Mouse (Mus musculus) heart, embryonic 11.5 days (tissue): ENCODE measurements around the gene Steap3. TPM values are rescaled to one million over a fixed set of nuclear protein-coding genes. Genes with fewer than 3 reads are reported as not detected.

Source experiments
- ATAC-seq: fragments of 200-750 bp; cut with Nextera tagmentation; replicated peaks from 2 replicates; pipeline ENCODE4 v1.8.0; 2017; ENCODE audit warnings: moderate library complexity; ENCODE audit not compliant: insufficient number of reproducible peaks, low FRiP score, low TSS enrichment
- H3K27ac ChIP-seq: fragments of 300-500 bp; sonication (generic); 2 replicates; pipeline ENCODE4 v1.5.1; 2014; ENCODE audit warnings: mild to moderate bottlenecking, low read depth, low read length
- H3K27me3 ChIP-seq: fragments of 300-500 bp; sonication (generic); 2 replicates; pipeline ENCODE4 v1.6.1; 2014; ENCODE audit warnings: mild to moderate bottlenecking, low read length, mixed read lengths; ENCODE audit not compliant: control insufficient read depth, insufficient read depth
- H3K36me3 ChIP-seq: fragments of 300-500 bp; sonication (generic); 2 replicates; pipeline ENCODE4 v1.6.1; 2014; ENCODE audit warnings: mild to moderate bottlenecking, low read length, moderate library complexity, mixed read lengths; ENCODE audit not compliant: control insufficient read depth, insufficient read depth
- H3K4me1 ChIP-seq: fragments of 300-500 bp; sonication (generic); 2 replicates; pipeline ENCODE4 v1.6.1; 2014; ENCODE audit warnings: low read length; ENCODE audit not compliant: control insufficient read depth, insufficient read depth
- H3K4me2 ChIP-seq: fragments of 300-500 bp; sonication (generic); 2 replicates; pipeline ENCODE4 v1.6.1; 2014; ENCODE audit warnings: mild to moderate bottlenecking, moderate library complexity
- H3K4me3 ChIP-seq: fragments of 300-500 bp; sonication (generic); 2 replicates; pipeline ENCODE4 v1.5.1; 2014; ENCODE audit warnings: low read depth, low read length
- H3K9ac ChIP-seq: fragments of 300-500 bp; sonication (generic); 2 replicates; pipeline ENCODE4 v1.6.1; 2014; ENCODE audit warnings: mild to moderate bottlenecking, low read depth, low read length, moderate library complexity
- H3K9me3 ChIP-seq: fragments of 300-500 bp; sonication (generic); replicated peaks from 2 replicates; pipeline ENCODE4 v1.6.1; 2016; ENCODE audit warnings: low read length; ENCODE audit not compliant: control insufficient read depth
- WGBS: fragments of 180-500 bp; shearing (Covaris S2); extraction: QIAGEN DNeasy Blood & Tissue Kit; methylation state at CpG from one replicate; pipeline ENCODE4 v1.1.7; 2014; ENCODE audit not compliant: insufficient replicate concordance; 5-methylcytosine and 5-hydroxymethylcytosine counted together
- polyA plus RNA-seq: library from polyadenylated mRNA; unstranded; fragments of >200 nt; fragmentation: Nextera tagmentation; extraction: Ambion mirVana; gene quantifications from 2 replicates; pipeline ENCODE4 v1.2.1, GENCODE M21; 2014

Steap3 gene
- polyA plus RNA-seq, 1 experiment from 2014 or later, result 18.6 TPM

DNA sequence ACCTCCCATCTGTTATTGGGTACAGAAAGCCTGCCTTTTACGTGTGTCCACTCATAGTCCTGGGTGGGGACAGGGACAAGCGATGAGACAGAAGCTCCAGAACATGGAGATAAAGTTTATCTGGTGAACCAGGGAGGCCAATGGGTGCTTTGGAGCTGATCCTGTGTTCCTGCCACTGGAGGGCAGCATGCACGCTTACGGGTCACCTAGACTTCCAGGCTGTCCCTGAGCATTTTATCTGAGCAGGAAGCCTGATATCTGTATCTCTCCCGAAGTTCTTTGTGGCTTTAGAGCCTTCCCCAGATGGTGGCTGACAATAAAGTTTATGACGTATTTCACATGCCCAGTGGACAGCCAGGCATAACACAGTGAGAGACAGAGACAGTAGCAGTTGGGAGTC, 41.2 kb downstream of the Steap3 start:
- 8% methylated on average over 6 of the region's 6 CpGs for WGBS
- no peaks in the 10 kb centered on the region for H3K4me1 ChIP-seq
- peak; percentile 60; the same call in 1 of the 2 replicates for ATAC-seq

GRCm38 (mm10) chr1:120229723-120230471, 42.6 kb downstream of the Steap3 start:
- no peaks in the 10 kb centered on the region for H3K36me3 ChIP-seq
- H3K4me3 ChIP-seq, result no peak overlapping the region
- WGBS, result 86% methylated on average over 10 of the region's 10 CpGs
- no peaks in the 10 kb centered on the region for H3K4me1 ChIP-seq
- no peaks in the 10 kb centered on the region for H3K9me3 ChIP-seq
- H3K9ac ChIP-seq, result no peak overlapping the region
- no peak overlapping the region for H3K4me2 ChIP-seq
- H3K27ac ChIP-seq, result no peak overlapping the region
- no peak for ATAC-seq
- no peaks in the 10 kb centered on the region for H3K27me3 ChIP-seq

More for the DNA sequence above, 41.2 kb downstream of the Steap3 start:
- Histone ChIP-seq H3K27ac (no peak overlapping the region), H3K9me3 (no peaks in the 10 kb centered on the region), H3K9ac (no peak overlapping the region), H3K36me3 (no peaks in the 10 kb centered on the region), H3K4me2 (no peak overlapping the region), H3K27me3 (no peaks in the 10 kb centered on the region), H3K4me3 (no peak overlapping the region)

GRCm38 (mm10) chr1:120223613-120224012, 48.9 kb downstream of the Steap3 start:
- ATAC-seq, result no peak
- no peaks in the 10 kb centered on the region; the same call in 1 of the 2 replicates for H3K4me1 ChIP-seq
- no peaks in the 10 kb centered on the region for H3K9me3 ChIP-seq
- H3K27me3 ChIP-seq, result no peaks in the 10 kb centered on the region
- H3K4me3 ChIP-seq, result no peak overlapping the region
- H3K4me2 ChIP-seq, result no peak overlapping the region
- H3K9ac ChIP-seq, result no peak overlapping the region
- H3K36me3 ChIP-seq, result no peaks in the 10 kb centered on the region
- 78% methylated on average over 4 of the region's 4 CpGs for WGBS
- no peak overlapping the region for H3K27ac ChIP-seq

- ATAC-seq, result no peak
- Histone ChIP-seq H3K4me3 (no peak overlapping the region), H3K27me3 (no peaks in the 10 kb centered on the region), H3K4me1 (no peaks in the 10 kb centered on the region; the same call in 1 of the 2 replicates), H3K36me3 (no peaks in the 10 kb centered on the region), H3K9ac (no peak overlapping the region), H3K27ac (no peak overlapping the region), H3K9me3 (no peaks in the 10 kb centered on the region), H3K4me2 (no peak overlapping the region)
- 59% methylated on average over 2 of the region's 2 CpGs for WGBS
Measured at GRCm38 (mm10) chr1:120221285-120221684, 51.2 kb downstream of the Steap3 start.

- WGBS, result 66% methylated on average over 6 of the region's 6 CpGs
- Histone ChIP-seq H3K9me3 (no peaks in the 10 kb centered on the region), H3K27ac (no peak overlapping the region), H3K9ac (no peak overlapping the region), H3K4me3 (no peak overlapping the region), H3K4me2 (no peak overlapping the region), H3K27me3 (no peaks in the 10 kb centered on the region), H3K36me3 (no peaks in the 10 kb centered on the region), H3K4me1 (no peaks in the 10 kb centered on the region; the same call in 1 of the 2 replicates)
- ATAC-seq, result no peak
Measured at GRCm38 (mm10) chr1:120220841-120221240, 51.7 kb downstream of the Steap3 start.

GRCm38 (mm10) chr1:120208502-120209230, 63.8 kb downstream of the Steap3 start:
- ATAC-seq, result no peak
- no peak overlapping the region for H3K27ac ChIP-seq
- H3K9me3 ChIP-seq, result no peaks in the 10 kb centered on the region
- no peaks in the 10 kb centered on the region for H3K4me1 ChIP-seq
- no peak overlapping the region for H3K9ac ChIP-seq
- H3K4me2 ChIP-seq, result no peak overlapping the region
- WGBS, result 73% methylated on average over 11 of the region's 11 CpGs
- H3K4me3 ChIP-seq, result no peak overlapping the region
- no peaks in the 10 kb centered on the region for H3K36me3 ChIP-seq
- H3K27me3 ChIP-seq, result no peaks in the 10 kb centered on the region

GRCm38 (mm10) chr1:120207568-120207967, 64.9 kb downstream of the Steap3 start:
- Histone ChIP-seq H3K36me3 (no peaks in the 10 kb centered on the region), H3K27me3 (no peaks in the 10 kb centered on the region), H3K9ac (no peak overlapping the region), H3K9me3 (no peaks in the 10 kb centered on the region), H3K4me3 (no peak overlapping the region), H3K4me2 (no peak overlapping the region), H3K27ac (no peak overlapping the region), H3K4me1 (no peaks in the 10 kb centered on the region)
- 64% methylated on average over 6 of the region's 6 CpGs for WGBS
- ATAC-seq, result no peak

DNA sequence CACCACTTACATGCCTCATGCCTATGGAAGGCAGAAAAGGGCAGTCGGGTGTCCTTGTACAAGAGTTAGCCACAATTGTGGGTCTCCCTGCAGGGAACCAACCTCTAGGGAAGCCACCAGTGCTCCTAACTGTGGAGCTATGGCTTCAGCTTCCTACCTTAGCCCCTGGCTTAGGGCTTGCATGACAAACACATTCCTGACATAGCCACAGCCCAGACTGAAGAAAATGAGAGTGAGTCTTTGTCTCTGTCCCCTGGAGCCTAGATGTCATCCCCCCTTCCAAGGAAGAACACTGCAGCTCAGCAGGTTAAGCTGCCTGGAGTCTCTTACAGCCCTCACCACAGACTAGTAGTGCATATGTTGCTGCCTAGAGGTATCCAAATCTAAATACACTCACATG, 67.7 kb downstream of the Steap3 start:
- WGBS, result 48% methylated on average over 1 of the region's 1 CpGs
- no peaks in the 10 kb centered on the region for H3K9me3 ChIP-seq
- no peak overlapping the region for H3K4me2 ChIP-seq
- H3K27me3 ChIP-seq, result no peaks in the 10 kb centered on the region
- no peak overlapping the region for H3K27ac ChIP-seq
- no peak overlapping the region for H3K4me3 ChIP-seq
- no peaks in the 10 kb centered on the region for H3K4me1 ChIP-seq
- ATAC-seq, result no peak
- no peak overlapping the region for H3K9ac ChIP-seq
- H3K36me3 ChIP-seq, result no peaks in the 10 kb centered on the region
